Mouse (Mus musculus) intestine, embryonic 16.5 days (tissue): ENCODE results near the gene Cep162. TPM values are rescaled to one million over a fixed set of nuclear protein-coding genes. Genes with fewer than 3 reads are reported as not detected.
A peak's percentile ranks its signal among the peaks of the same experiment; 100 is the strongest.

Source experiments
- ATAC-seq: fragments of 200-750 bp; cut with Nextera tagmentation; 2 replicates; pipeline ENCODE4 v1.8.0; 2017; ENCODE audit warnings: moderate TSS enrichment, moderate library complexity
- H3K27ac ChIP-seq: fragments of 300-500 bp; sonication (generic); 2 replicates; pipeline ENCODE4 v1.5.1; 2014; ENCODE audit warnings: mild to moderate bottlenecking, low read length
- H3K27me3 ChIP-seq: fragments of 300-500 bp; sonication (generic); replicated peaks from 2 replicates; pipeline ENCODE4 v1.6.1; 2014; ENCODE audit warnings: low read length, control low read depth, mixed read lengths; ENCODE audit not compliant: control insufficient read depth, insufficient read depth
- H3K36me3 ChIP-seq: fragments of 300-500 bp; sonication (generic); 2 replicates; pipeline ENCODE4 v1.6.1; 2014; ENCODE audit warnings: low read length, control low read depth; ENCODE audit not compliant: control insufficient read depth, insufficient read depth
- H3K4me1 ChIP-seq: fragments of 300-500 bp; sonication (generic); 2 replicates; pipeline ENCODE4 v1.6.1; 2014; ENCODE audit warnings: low read length, control low read depth, mixed read lengths; ENCODE audit not compliant: control insufficient read depth, insufficient read depth
- H3K4me2 ChIP-seq: fragments of 300-500 bp; sonication (generic); 2 replicates; pipeline ENCODE4 v1.6.1; 2014; ENCODE audit warnings: low read depth, low read length, control low read depth
- H3K4me3 ChIP-seq: fragments of 300-500 bp; sonication (generic); 2 replicates; pipeline ENCODE4 v1.5.1; 2014; ENCODE audit warnings: mild to moderate bottlenecking, low read length
- H3K9ac ChIP-seq: fragments of 300-500 bp; sonication (generic); 2 replicates; pipeline ENCODE4 v1.6.1; 2014; ENCODE audit warnings: low read depth, low read length
- H3K9me3 ChIP-seq: fragments of 300-500 bp; sonication (generic); 2 replicates; pipeline ENCODE4 v1.6.1; 2016; ENCODE audit warnings: low read length, control low read depth; ENCODE audit not compliant: control insufficient read depth
- WGBS: fragments of 180-500 bp; shearing (Covaris S2); extraction: QIAGEN DNeasy Blood & Tissue Kit; methylation state at CpG from one replicate; pipeline ENCODE4 v1.1.7; 2014; 5-methylcytosine and 5-hydroxymethylcytosine counted together
- polyA plus RNA-seq: library from polyadenylated mRNA; unstranded; fragments of >200 nt; fragmentation: Nextera tagmentation; extraction: Ambion mirVana; gene quantifications from 2 replicates; pipeline ENCODE4 v1.2.1, GENCODE M21; 2015

Gene Cep162
- polyA plus RNA-seq, 1 experiment from 2014 or later = 3.5 TPM

GRCm38 (mm10) chr9:87145180-87145579 is 110.2 kb downstream of the Cep162 start:
- 4% methylated on average over 15 of the region's 15 CpGs for WGBS
- H3K4me3 ChIP-seq = peak overlapping the region; percentile 39; the same call in 1 of the 2 replicates
- no peak for ATAC-seq

DNA sequence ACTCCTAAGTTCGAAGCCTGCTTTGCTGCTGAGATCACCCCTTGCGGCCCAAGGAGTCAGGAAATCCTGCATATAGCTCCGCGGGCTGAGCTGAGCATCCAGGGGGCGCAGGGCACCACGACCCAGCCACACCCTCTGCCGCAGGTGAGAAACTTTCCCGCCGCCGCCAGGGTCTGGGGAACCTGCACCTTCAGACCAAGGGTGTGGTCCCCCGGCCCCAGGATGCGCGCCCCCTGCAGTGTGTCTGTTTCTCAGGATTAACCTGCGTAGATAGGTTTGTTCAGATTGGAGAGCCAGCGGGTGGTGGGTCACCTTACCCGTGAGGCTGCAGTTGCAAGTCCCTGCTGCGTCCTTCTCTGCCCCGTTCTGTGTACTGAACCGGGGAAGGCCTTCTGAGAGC is 110.8 kb downstream of the Cep162 start:
- Histone ChIP-seq H3K27ac (no peak overlapping the region), H3K36me3 (no peaks in the 10 kb centered on the region), H3K4me2 (peak overlapping the region; percentile 62), H3K9ac (peak overlapping the region; percentile 43; the same call in 1 of the 2 replicates), H3K27me3 (peaks cover 25% of the 10 kb centered on the region), H3K4me1 (peaks cover 4% of the 10 kb centered on the region), H3K9me3 (no peaks in the 10 kb centered on the region), H3K4me3 (peak overlapping the region; percentile 39)
- WGBS = 2% methylated on average over 19 of the region's 19 CpGs
- peak; percentile 40 for ATAC-seq

More at GRCm38 (mm10) chr9:87145180-87145579, 110.2 kb downstream of the Cep162 start:
- H3K27me3 ChIP-seq = peaks cover 25% of the 10 kb centered on the region
- no peak overlapping the region for H3K9ac ChIP-seq
- no peak overlapping the region for H3K27ac ChIP-seq
- peaks cover 4% of the 10 kb centered on the region for H3K4me1 ChIP-seq
- no peaks in the 10 kb centered on the region for H3K36me3 ChIP-seq
- H3K9me3 ChIP-seq = no peaks in the 10 kb centered on the region
- H3K4me2 ChIP-seq = peak overlapping the region; percentile 62; the same call in 1 of the 2 replicates

- ATAC-seq = peak; percentile 89
- peak within 1 kb of the TSS; percentile 43; the same call in 1 of the 2 replicates for H3K9ac ChIP-seq
- peaks cover 25% of the 10 kb centered on the region for H3K27me3 ChIP-seq
- H3K4me2 ChIP-seq = peak within 1 kb of the TSS; percentile 62
- no peaks in the 10 kb centered on the region for H3K36me3 ChIP-seq
- WGBS = 1% methylated on average over 29 of the region's 29 CpGs
- H3K4me1 ChIP-seq = peaks cover 4% of the 10 kb centered on the region
- peak within 1 kb of the TSS; percentile 39 for H3K4me3 ChIP-seq
- H3K27ac ChIP-seq = no peak within 1 kb of the TSS
- H3K9me3 ChIP-seq = no peaks in the 10 kb centered on the region
These were observed 111.2 kb downstream of the Cep162 start, which contains the start of gene Mrap2 for GRCm38 (mm10) chr9:87144106-87144505. Mrap2 (plus strand) TSS chr9:87144306.

DNA sequence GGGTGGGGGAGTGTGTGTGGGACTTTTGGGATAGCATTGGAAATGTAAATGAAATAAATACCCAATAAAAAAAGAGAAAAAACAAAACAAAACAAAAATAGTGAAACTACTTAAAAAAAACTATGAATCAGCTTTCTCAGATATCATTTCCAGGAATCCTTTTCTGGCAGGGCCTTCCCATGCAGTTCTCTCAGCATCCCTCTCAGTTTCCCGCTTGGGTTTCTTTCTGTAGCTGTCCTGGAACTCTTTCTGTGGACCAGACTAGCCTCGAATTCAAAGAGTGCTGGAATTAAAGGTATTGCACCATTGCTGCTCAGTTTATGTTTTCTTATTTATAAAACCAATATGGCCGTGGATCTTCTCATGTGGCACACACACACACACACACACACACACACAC is 112.3 kb downstream of the Cep162 start:
- no peak overlapping the region for H3K27ac ChIP-seq
- no peak overlapping the region for H3K4me2 ChIP-seq
- H3K4me1 ChIP-seq = peaks cover 4% of the 10 kb centered on the region
- no peaks in the 10 kb centered on the region for H3K9me3 ChIP-seq
- no peak overlapping the region for H3K9ac ChIP-seq
- H3K4me3 ChIP-seq = no peak overlapping the region
- H3K36me3 ChIP-seq = no peaks in the 10 kb centered on the region
- ATAC-seq = no peak
- 72% methylated on average over 3 of the region's 3 CpGs for WGBS
- H3K27me3 ChIP-seq = peaks cover 25% of the 10 kb centered on the region

Other genes with a start within 250 kb of the Cep162 start
- 0.27 and 0.49 TPM in 2 replicates for gene Ripply2, start 240.0 kb downstream of the Cep162 start, polyA plus RNA-seq
- gene Cyb5r4, start 233.5 kb downstream of the Cep162 start, polyA plus RNA-seq = 56.4 and 57.6 TPM in 2 replicates
- gene Mrap2, start 111.2 kb downstream of the Cep162 start, polyA plus RNA-seq = 0.20 and 0.27 TPM in 2 replicates